Mouse (Mus musculus) adrenal gland, adult 8-10 months (tissue): Measurements from ENCODE around the gene Gdf9. TPM values are rescaled to one million over a fixed set of nuclear protein-coding genes. Genes with fewer than 3 reads are reported as not detected.
"Not testable (repeated sequence)": the region's sequence is repeated elsewhere in the genome, so short reads cannot be mapped to it uniquely, and the experiment has no call there.

Experiments
- DNase-seq: peaks from one replicate; pipeline ENCODE4 v3.0.0; 2022
- total RNA-seq, 4 experiments: library from RNA; stranded (reverse); gene quantifications; 2 replicates each; pipeline ENCODE4 v1.2.4; 2022

Gdf9 gene
- total RNA-seq, result 1 to 10 TPM in 2 of 4 experiments, under 1 TPM in 2; 0.37 to 2.9 (median 0.99) TPM

GRCm38 (mm10) chr11:53430670-53431346 lies at the start of gene Gdf9, which contains the start of gene Uqcrq:
TSS of gene Gdf9 (plus strand) at chr11:53431023.
TSS of gene Uqcrq (minus strand) at chr11:53430831.
- DNase-seq, result peak; percentile 100

GRCm38 (mm10) chr11:53383758-53384428 lies 46.9 kb upstream of the Gdf9 start:
- DNase-seq, result no peak

GRCm38 (mm10) chr11:53393856-53394255 lies 37.0 kb upstream of the Gdf9 start:
- no peak for DNase-seq

GRCm38 (mm10) chr11:53403638-53404037 lies 27.2 kb upstream of the Gdf9 start:
- DNase-seq, result no peak

GRCm38 (mm10) chr11:53411738-53412137 lies 19.1 kb upstream of the Gdf9 start:
- no peak for DNase-seq

- DNase-seq, result no peak
Observed at GRCm38 (mm10) chr11:53413871-53414270, 17.0 kb upstream of the Gdf9 start.

GRCm38 (mm10) chr11:53418048-53418447 lies 12.8 kb upstream of the Gdf9 start:
- no peak for DNase-seq

- DNase-seq, result no peak
Observed at GRCm38 (mm10) chr11:53423036-53423435, 7.8 kb upstream of the Gdf9 start, which contains the start of gene Leap2. TSS of gene Leap2 (minus strand) at chr11:53423170.

- peak; percentile 62 for DNase-seq
Observed at GRCm38 (mm10) chr11:53424826-53425225, 6.0 kb upstream of the Gdf9 start.

- DNase-seq, result no peak
Observed at GRCm38 (mm10) chr11:53425251-53425650, 5.6 kb upstream of the Gdf9 start.

- DNase-seq, result no peak
Observed at GRCm38 (mm10) chr11:53425711-53426255, 5.0 kb upstream of the Gdf9 start.

- not testable (repeated sequence) for DNase-seq
Observed at GRCm38 (mm10) chr11:53426914-53427313, 3.9 kb upstream of the Gdf9 start.

GRCm38 (mm10) chr11:53427993-53428715 lies 2.7 kb upstream of the Gdf9 start:
- no peak for DNase-seq

- DNase-seq, result no peak
Observed at GRCm38 (mm10) chr11:53428716-53429057, 2.1 kb upstream of the Gdf9 start.

GRCm38 (mm10) chr11:53429182-53429581 lies 1.6 kb upstream of the Gdf9 start:
- DNase-seq, result no peak

- DNase-seq, result peak; percentile 65
Observed at GRCm38 (mm10) chr11:53430300-53430669, 538 bp upstream of the Gdf9 start.

GRCm38 (mm10) chr11:53431347-53432056 lies 679 bp downstream of the Gdf9 start:
- peak; percentile 46 for DNase-seq

GRCm38 (mm10) chr11:53433057-53433456 lies 2.2 kb downstream of the Gdf9 start:
- no peak for DNase-seq

- DNase-seq, result no peak
Observed at GRCm38 (mm10) chr11:53435504-53435903, 4.7 kb downstream of the Gdf9 start.

- no peak for DNase-seq
Observed at GRCm38 (mm10) chr11:53436338-53436737, 5.5 kb downstream of the Gdf9 start.

- no peak for DNase-seq
Observed at GRCm38 (mm10) chr11:53441921-53442320, 11.1 kb downstream of the Gdf9 start.

GRCm38 (mm10) chr11:53443861-53444260 lies 13.0 kb downstream of the Gdf9 start:
- DNase-seq, result no peak
